Mouse (Mus musculus): ENCODE results near the gene P3h1. TPM values are rescaled to one million over a fixed set of nuclear protein-coding genes. Genes with fewer than 3 reads are reported as not detected.

P3h1 gene
- total RNA-seq, 2 experiments from 2014 or later, result 6.5 to 6.9 TPM

Other genes with a start within 250 kb of the P3h1 start
- 100 to 1,000 TPM in 1 of 2 experiments, 10 to 100 TPM in 1; 95.0 to 111 TPM for gene Slc2a1, start 124.2 kb upstream of the P3h1 start, total RNA-seq (2021)
- 1 to 10 TPM; 7.9 to 8.6 TPM for gene Zfp691, start 58.7 kb upstream of the P3h1 start, total RNA-seq (2021)
- under 1 TPM; 0.57 to 0.60 TPM for gene Ermap, start 42.9 kb upstream of the P3h1 start, total RNA-seq (2021)
- 10 to 100 TPM; 17.6 to 20.7 TPM for gene Svbp, start 37.6 kb upstream of the P3h1 start, total RNA-seq (2021)
- gene Tmem269, start 14.7 kb upstream of the P3h1 start, total RNA-seq (2021), result under 1 TPM; 0.50 to 0.64 TPM
- gene AU022252, start 203 bp upstream of the P3h1 start, total RNA-seq (2021), result 10 to 100 TPM; 33.4 to 34.2 TPM
- under 1 TPM; 0.43 to 0.44 TPM for gene Cldn19, start 22.5 kb downstream of the P3h1 start, total RNA-seq (2021)
- gene Ybx1, start 61.7 kb downstream of the P3h1 start, total RNA-seq (2021), result 100 to 1,000 TPM; 218 to 230 TPM
- 10 to 100 TPM; 16.2 to 21.6 TPM for gene Ppih, start 87.6 kb downstream of the P3h1 start, total RNA-seq (2021)
- gene Ccdc30, start 182.6 kb downstream of the P3h1 start, total RNA-seq (2021), result 10 to 100 TPM; 16.3 to 16.9 TPM
- gene Ppcs, start 189.5 kb downstream of the P3h1 start, total RNA-seq (2021), result 1 to 10 TPM; 4.7 to 5.2 TPM
- under 1 TPM in 1 of 2 experiments, not detected in 1; 0.25 TPM for gene Zmynd12, start 189.9 kb downstream of the P3h1 start, total RNA-seq (2021)

All from left cerebral cortex, postnatal 25 days (tissue).